Mouse (Mus musculus): ENCODE data around the gene Bcor. TPM values are rescaled to one million over a fixed set of nuclear protein-coding genes. Genes with fewer than 3 reads are reported as not detected.
A peak's percentile ranks its signal among the peaks of the same experiment; 100 is the strongest.

Gene Bcor
- 10 to 100 TPM; 15.1 to 28.3 (median 23.8) TPM for polyA plus RNA-seq (2017; shearing (Covaris generic))

DNA sequence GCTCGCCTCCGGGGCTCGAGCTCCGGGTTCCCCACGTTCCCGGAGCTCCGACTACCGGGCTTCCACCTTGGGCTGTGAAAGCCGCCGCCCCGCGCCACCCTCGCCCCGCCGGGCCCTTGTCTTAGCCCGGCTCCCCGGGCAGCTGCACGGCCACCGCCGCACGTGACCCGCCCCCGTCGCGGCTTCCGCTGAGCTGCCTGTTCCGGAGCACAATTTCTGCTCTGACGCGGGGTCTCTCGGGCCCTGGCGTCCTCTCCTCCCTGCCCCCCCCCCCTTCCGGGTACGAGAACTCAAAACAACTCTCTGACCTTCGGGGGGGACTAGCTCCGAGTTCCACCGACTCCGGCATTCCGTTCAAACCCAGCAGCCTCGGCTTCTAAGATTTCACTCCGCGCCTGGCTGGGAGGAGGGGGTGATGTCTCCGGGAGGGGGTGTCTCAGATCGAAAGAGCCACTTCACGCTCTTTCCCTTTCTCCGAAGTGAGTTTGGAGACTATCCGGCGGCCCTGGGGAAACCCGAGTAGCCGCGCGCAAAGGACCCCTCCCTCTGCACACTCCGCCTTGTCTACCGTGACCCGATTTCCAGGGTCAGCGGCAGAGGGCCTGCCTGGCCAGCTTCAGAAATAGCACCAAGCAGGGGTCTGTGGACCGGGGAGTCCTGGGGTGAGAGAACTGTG is at the start of gene Bcor:
Gene Bcor, minus strand, starts transcription at position 375 of the 676 bp plus-strand sequence.
- ATAC-seq: peak; percentile 18

DNA sequence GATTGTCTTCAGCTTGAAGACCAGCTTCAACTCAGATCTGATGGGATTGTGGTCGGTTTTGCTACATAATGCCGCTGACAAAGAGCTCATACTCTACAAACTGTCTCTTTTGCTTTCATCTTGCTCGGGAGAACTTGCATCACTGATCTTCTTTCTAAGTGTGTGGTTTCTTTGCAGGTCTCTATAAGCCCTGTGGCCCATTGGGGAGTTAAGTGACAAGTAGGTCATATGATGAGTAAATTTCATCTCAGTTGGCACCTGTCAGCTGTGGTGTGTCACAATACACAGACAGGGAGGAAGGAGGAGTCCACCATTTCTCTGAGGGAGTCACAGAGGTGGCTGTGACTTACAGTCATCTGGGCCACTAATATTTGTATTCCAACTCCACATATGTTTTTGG is 42.8 kb upstream of the Bcor start:
- ATAC-seq: no peak

DNA sequence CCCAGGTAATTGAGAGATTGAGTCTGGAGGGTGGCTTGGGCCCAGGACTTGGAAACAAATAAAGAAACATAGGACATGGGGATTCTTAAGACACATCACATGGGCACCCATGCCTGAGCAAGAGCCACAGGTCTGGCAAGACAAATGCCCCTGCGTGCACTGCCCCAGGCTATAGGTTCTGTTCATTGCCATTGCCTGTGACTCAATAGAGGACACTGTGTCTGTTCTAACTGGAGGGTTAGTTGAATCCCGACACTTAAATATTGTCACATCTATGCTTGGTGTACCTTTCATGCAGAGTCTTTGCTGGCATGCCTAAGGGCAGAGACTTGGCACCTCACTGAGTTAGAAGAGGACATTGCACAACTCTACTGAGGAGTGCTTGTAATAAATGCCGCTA is 41.0 kb upstream of the Bcor start:
- ATAC-seq: no peak

DNA sequence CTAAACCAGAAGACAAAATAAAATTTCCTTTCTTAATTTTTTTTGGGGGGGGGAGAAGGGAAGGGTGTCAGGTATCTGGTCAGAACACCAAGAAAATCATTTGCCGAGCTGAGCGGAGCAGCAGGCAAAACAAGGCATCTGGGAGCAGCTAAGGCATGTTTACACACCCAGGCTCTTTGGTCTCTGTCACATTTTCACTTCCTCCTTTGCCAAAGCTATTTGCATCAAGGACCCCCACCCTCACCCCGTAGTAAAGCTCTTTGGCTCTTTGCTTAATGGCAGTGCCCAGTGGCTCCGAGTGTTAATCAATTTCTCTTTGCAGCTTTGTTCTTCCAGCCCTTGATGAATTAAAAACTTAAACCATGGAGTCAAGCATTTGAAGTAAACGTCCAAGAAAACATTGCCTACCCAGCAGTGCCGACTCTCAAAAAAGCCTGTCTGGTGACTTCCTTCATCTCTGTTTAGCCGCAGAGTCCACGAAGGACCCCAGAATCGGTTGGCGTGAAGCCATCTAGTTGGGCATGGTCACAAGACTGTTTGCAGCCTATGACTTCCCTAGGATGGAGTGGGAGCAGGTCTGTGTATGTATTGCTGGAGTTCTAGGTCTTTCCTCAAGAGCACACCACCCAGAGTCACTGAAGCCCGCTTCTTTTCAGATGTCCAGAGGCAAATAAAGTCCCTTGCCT is 35.2 kb upstream of the Bcor start:
- ATAC-seq: no peak

DNA sequence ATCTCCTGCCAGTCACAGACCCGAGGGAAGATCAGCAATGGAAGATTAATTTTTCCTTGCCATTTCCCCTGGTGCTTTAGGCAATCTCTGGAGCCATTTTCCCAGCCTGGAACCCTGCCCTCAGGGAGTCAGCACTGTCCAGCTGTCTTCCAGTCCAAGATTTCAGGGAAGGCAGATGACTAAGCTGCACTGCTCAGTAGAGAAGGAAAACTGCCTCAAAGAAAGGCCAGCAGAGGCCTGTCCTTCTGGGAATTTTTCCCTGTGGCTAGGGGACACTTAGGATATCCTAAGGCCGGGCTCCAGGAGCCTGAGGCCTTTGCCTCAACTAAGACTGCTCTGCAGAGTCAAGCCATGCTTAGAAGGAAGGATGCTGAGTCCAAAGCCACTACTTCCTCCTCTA is 32.2 kb upstream of the Bcor start:
- no peak for ATAC-seq

DNA sequence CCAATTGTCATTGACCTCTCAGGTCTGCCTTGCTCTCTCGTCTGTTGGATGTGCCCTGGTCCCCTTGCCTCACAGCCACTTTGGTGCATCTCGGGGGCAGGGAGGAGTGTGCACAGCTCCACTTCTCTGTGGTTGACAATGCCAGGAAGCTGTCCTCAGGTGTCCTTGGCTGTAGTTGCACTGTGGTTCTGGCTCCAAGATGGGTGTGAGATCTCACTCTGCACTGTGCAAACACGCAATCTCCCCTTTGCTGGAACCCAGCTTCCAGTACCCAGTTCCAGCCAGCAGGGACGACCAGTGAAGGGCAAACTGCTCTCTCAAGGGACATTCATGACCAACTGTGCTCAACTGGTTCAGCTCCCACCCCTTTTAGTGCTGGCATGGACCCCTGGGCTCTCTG is 29.4 kb upstream of the Bcor start:
- no peak for ATAC-seq

DNA sequence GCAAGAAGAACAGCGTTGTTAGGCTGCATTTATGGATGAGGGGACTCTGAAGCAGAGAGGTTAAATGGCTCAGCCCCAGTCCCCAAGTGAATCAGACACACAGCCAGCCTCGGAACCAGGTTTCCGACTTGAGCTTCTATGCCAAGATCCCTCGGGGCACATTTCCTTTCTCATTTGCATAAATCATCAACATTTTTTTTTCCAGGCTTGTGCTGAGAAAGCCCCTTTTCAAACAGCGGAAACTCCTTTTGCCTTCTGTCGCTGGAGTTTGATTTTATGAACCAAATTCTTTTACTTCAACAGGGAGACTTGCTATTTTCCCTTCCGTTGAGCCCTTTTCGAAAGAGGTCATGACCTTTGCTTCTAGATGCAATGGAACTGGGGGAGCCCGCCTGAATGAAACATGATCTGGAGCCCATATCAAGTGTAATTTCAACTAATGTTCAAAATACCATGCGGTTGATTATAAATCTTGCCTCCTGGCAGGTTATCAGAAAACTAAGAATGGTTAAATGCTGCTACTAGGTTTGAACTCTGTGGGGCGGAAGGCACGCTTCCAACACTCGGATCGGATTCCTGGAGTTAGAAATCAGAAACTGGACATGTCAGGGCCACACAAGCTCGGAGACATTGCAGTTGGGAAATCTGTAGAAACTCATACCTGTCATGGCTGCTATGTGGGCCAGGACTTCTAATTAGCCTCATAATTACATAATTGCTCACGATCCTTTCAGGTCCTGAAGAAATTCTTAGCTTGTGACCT is 15.2 kb upstream of the Bcor start:
- ATAC-seq: peak; percentile 84

DNA sequence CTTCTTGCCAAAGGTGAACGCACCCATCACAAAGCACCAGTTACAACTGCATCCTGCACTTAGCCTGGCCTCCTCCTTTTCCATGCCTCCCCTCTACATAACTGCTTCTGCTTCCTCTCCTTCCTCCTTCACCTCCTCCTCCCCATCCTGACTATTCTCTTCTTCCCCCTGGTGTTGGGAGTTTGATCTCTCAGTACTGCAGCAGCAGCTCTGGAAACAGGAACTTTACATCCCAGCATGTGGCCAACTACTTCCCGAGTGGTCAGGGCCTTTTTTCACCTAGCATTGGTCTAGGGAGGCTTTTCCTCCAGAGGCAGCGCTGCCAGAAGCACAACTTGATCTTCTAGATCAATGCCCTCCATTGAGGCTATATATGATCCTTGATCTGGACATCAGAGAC is 10.0 kb upstream of the Bcor start:
- no peak for ATAC-seq

DNA sequence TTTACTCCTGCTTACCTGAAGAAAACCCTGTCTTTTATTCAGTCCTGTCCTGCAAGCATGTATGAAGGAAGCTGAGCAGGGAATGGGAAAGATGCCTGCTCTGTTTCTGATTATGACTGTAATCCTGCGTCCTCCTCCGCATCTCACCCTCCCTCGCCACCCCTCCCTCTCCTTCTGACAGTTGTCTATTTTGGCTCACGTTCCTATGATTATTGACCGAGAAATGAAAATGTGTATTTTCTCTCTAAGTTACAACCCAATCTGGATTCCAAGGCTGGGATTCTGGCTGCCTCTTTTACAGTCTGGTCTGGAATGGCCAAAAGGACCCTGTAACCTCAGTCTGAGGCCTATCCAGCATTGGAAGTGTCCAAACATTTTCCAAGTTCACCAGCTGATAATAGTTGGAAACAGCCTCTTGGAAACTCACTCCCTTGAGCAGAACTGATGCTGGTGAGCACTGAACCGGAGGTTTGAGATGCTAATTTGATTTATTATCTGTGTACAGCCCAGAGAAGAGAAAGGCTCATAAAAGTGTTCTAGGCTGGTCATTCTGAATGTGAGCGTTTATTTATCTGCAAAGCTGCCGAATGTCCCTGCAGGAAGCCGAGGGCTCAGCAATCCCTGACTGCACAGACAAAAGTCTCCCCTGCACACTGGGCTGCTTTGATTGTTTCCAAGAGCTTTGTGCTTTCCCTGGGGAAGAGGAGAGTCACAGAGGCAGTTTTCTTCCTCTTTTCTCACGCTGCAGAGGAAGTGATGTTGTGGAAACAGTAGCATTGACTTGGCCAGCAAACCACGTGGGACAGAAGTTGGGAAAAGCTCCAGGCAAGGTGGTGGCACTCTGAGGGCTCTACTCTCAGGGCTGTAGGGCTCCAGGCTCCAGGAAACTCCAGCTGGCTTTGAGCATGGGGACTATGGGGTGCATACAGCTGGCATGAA is 4.7 kb upstream of the Bcor start:
- ATAC-seq: no peak

DNA sequence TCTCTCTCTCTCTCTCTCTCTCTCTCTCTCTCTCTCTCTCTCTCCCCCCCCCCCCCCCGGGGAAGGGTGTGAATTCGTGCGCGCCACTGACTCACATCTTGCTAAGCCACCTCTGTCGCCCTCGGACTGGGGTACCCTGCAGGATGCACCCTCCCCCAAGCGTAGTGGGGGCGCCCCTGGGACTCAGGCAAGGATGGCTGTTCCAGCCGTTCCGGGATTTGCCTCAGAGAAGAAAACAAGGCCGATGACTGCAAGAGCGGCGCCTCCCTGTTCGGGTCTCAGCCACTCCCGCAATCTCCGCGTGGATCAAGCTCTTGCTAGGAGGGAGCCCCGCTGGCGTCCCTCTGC is 647 bp downstream of the Bcor start:
- ATAC-seq: no peak

DNA sequence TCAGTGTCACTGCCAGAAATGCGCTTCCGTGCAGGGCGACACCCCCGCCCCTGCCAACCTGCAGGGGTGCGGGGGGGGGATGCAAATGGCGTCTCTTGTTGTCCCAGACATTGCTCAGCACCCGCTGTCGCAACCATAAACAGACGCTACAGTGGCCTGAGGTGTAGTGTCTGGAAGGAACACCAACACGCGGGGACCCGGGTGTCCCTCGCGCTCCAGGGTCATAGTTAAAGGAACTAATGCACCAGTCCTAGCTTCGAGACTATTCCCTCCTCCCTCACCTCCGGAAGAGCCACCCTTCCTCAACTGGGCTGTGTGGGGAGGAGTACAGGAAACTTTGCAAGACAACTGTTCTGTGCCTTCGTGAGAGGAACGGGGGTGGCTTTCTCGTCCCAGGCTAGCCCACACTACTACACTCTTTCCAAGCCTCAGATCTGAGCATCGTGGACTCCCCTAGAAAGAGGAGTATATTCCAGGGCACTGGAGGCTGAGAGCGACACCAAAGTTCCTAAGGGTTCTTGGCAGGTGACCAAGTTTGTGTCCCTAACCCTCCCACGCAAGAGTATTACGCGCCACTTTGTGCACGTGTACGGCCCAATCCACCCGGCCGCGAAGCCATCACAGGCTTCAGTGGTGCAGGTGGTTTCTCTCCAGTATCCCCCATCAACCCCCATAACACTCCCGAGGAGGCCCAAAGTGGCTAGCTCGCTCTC is 1.2 kb downstream of the Bcor start:
- ATAC-seq: peak; percentile 64

DNA sequence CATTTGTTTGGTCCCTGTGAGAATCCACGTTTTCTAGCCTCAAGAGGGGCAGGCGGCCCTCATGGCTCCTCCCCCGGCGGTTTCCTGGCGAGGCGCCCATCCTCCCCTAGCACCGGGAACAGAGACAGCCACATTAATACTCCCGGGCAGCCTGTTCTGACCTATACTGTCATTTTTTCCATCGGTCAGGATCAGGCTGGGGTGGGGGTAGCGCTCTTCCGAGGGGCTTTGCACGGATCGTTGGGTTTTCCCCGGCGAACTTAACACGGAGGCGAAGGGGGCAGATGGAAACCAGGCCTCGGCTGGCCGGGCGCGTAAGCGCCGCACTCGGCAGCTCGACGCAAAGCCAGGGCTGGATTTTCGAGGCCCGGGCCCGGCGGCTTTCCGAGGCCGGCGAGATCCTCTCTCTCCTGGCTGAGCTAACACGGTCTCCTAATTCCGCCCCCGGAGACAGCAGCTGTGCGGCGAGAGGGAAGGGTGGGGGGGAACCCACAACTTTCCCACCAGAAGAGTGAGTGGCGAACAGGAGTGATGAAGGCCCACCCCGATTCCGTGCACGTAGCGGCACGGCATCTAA is 1.8 kb downstream of the Bcor start:
- ATAC-seq: peak; percentile 23

DNA sequence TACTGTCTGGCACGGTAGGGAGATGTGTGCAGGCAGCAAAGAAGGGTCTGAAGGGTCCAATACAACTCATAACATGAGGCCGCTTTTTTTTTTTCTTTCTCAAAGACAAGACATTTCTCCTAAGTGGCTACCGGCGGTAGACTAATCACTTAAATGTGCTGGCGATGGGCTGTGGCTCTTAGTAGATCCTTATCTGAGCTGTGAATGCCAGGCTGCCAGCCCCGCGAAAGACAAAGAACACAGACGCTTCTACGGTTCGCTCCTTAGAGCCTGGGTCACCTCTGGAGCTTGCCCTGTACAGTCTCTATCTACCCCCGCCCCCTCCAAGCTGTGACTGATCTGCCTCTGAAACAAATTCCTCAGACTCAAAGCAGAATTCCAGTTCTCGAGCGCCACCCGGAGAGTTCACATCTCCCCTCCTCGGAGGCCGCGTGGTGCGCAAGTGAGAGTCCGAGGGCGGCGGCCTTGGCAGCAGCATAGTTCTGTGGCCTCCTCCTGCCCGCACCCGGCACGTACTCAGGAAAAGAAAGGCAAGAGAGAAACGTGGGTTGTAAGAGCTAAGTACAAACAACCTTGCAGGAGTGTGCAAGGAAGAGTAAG is 2.7 kb downstream of the Bcor start:
- ATAC-seq: no peak

DNA sequence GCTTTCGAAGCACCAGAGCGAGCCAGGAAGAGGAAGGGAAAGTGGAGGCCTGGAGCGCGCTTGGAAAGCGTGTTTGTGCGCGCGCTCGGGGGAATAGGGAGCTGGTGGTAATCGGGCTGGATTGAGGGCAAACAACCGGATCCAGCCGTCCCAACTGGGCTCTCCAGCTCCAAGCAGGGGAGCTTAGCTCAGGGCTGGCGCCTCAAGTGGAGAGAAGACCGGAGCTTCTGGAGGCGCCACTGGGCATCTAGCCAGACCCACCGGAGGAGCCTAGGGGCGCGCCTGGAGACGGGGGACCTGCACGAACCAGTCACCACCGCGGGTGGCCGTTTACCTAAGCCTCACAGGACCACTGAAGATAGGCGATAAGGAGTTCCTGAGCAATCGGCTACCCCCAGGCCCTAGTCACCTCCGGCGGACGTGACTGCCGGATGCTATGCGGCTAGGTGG is 4.3 kb downstream of the Bcor start:
- ATAC-seq: no peak

DNA sequence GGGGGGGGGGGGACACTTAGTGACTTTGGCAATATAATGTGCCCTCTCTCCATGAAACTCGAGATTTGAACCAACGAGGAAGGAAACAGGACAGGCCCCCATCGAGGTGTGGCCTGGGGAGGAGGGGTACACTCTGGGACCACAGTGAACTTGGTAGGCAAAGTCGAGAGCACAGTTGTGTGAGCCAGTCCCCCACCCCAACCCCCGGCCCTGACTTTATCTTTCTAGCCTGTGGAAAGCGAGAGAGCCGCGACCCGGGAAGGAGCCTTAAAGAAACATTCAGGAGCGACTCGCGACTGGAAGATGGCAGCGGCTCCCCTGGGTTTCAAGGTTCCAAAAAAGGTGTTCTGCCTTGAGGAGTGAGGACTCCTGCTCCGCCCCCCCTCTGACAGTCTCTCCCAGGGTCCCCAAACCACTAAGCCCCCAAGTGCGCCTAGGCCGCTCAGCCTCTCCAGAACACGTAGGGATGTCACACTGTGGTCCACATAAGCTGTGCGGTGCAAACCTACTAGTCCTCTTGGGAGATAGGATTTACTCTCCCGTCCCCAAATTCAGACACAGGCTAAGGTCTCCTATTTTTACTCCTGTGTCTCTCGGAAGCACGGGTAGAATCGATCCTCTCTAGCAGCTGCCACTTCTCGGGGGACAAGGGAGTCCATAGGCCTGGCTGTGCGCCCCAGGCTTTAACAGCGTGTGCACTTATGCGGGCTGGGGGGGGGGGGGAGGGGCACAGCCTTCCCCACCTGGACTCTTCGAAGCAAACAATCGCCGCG is 4.9 kb downstream of the Bcor start:
- ATAC-seq: no peak

DNA sequence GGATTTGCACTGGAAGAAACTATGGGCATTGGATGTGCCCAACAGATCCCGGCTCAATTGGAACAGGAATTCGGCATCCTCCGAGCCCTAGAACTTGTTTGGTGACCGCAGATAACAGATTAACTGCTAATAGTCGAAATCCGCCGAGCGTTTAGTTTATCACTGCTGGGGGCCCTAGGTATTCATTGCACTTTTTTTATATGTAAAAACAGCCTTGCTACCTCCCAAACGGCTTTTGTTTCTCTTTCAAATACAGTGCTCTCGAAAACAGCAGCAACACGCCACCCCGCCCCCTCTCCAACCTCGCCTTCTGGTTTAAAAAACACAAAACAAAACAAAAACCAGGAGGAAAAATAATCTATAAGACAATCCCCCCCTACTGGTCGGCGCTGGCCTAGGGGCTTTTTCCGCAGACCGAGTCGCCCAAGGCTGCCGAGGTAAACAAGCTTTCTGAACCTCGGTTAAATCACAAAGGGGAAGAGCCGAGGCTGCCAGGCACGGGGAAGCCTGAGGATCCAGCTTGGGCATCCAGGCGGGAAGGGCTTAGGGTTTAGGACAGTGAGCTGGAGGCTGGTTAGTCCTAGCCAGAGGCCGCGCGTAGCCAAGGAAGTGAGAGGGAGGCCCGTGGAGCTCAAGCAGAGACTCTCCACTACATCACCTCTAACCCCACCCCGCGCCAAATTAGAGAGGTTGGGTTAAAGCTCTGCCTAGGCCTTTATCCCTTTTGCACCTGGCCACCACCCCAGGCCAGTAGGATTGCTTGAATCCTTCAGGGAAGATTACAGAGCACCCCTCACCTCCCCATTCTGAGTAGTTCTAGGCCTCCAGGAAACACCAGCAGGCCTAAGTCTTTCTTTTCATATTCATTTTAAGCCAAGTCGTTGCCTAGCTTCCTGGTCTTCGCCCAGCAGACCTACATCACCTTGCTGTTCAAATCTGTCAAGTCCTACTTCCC is 6.7 kb downstream of the Bcor start:
- ATAC-seq: peak; percentile 25

DNA sequence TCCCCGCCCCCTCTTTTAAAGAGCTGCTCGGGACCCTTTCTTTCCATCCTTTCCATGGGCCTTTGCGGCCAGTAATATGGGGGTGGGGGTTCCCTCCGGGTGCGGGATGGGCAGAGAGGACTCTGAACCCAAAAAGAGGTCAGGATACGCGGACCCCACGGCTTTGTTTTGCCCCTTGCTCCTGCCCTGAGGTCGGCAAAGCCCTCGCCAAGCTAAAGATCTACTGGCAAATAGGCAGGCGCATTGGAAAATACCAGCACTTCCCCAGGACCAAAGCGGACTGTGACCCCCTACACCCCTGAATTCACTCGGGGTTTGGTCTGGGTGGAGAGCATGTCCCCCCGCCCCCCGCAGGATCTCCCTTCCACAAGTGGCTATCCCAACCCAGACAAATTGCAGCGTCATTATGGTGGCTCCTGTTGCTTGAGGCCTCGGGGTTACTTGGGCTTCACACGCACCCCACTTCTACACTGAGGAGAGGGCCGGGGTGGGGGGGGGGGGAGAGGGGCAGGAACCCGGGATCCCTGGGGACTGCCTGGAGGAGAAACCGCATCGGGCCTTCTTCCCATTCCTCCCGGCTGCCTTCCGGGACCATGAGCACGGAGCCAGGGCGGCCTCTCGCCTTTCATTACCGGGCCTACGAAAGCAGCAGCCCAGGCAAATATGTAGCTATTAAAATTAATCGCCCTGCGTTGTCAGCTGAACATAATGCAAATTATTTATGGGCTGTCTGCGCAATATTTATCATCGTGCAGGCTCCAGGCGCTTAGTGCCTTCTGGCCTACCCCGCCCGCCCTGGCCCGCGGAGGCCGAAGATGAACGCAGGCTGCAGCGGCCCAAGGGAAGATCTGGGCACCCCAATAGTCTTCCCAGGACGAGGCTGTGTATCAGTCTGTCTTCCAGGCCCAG is 7.9 kb downstream of the Bcor start:
- ATAC-seq: no peak
